Mouse (Mus musculus): ENCODE measurements around the gene Tmbim6. TPM values are rescaled to one million over a fixed set of nuclear protein-coding genes. Genes with fewer than 3 reads are reported as not detected.
"Not testable (repeated sequence)": the region's sequence is repeated elsewhere in the genome, so short reads cannot be mapped to it uniquely, and the experiment has no call there.

The Tmbim6 gene
- polyA plus RNA-seq, 1 experiment from 2014 or later, result 267 TPM

- Histone ChIP-seq H3K27ac (peak overlapping the region; percentile 48; the same call in 1 of the 2 replicates), H3K27me3 (ENCODE audit: poor library complexity, severe bottlenecking) (peaks cover 17% of the 10 kb centered on the region), H3K9me3 (no peaks in the 10 kb centered on the region), H3K36me3 (replicated peaks) (no peaks in the 10 kb centered on the region), H3K4me3 (peak overlapping the region; percentile 80), H3K4me1 (peaks cover 37% of the 10 kb centered on the region)
- 68% methylated on average over 4 of the region's 4 CpGs for WGBS
- no peak for DNase-seq (ENCODE audit: extremely low spot score, low spot score)
Measured at GRCm38 (mm10) chr15:99368583-99369266, 24.0 kb upstream of the Tmbim6 start.

GRCm38 (mm10) chr15:99369391-99370171 is 23.1 kb upstream of the Tmbim6 start:
- H3K4me3 ChIP-seq, result peak overlapping the region; percentile 80
- DNase-seq (ENCODE audit: extremely low spot score, low spot score), result no peak
- WGBS, result 3% methylated on average over 37 of the region's 39 CpGs

GRCm38 (mm10) chr15:99370259-99370691 is 22.4 kb upstream of the Tmbim6 start, which contains the start of gene Fmnl3:
TSS of gene Fmnl3 (minus strand) at chr15:99370482.
- 1% methylated on average over 48 of the region's 48 CpGs for WGBS
- H3K36me3 ChIP-seq (replicated peaks), result no peaks in the 10 kb centered on the region
- H3K27ac ChIP-seq, result peak within 1 kb of the TSS; percentile 96
- peak; percentile 99 for DNase-seq (ENCODE audit: extremely low spot score, low spot score)
- H3K27me3 ChIP-seq (ENCODE audit: poor library complexity, severe bottlenecking), result peaks cover 17% of the 10 kb centered on the region
- H3K9me3 ChIP-seq, result no peaks in the 10 kb centered on the region
- peak within 1 kb of the TSS; percentile 80 for H3K4me3 ChIP-seq
- H3K4me1 ChIP-seq, result peaks cover 22% of the 10 kb centered on the region

More at GRCm38 (mm10) chr15:99369391-99370171, 23.1 kb upstream of the Tmbim6 start:
- Histone ChIP-seq H3K4me1 (peaks cover 29% of the 10 kb centered on the region), H3K27ac (peak overlapping the region; percentile 96), H3K9me3 (no peaks in the 10 kb centered on the region), H3K36me3 (replicated peaks) (no peaks in the 10 kb centered on the region), H3K27me3 (ENCODE audit: poor library complexity, severe bottlenecking) (peaks cover 17% of the 10 kb centered on the region)

- DNase-seq (ENCODE audit: extremely low spot score, low spot score), result no peak
- H3K9me3 ChIP-seq, result no peaks in the 10 kb centered on the region
- H3K36me3 ChIP-seq (replicated peaks), result no peaks in the 10 kb centered on the region
- no peak overlapping the region for H3K4me3 ChIP-seq
- peaks cover 17% of the 10 kb centered on the region for H3K27me3 ChIP-seq (ENCODE audit: poor library complexity, severe bottlenecking)
- H3K4me1 ChIP-seq, result peaks cover 22% of the 10 kb centered on the region
- no peak overlapping the region for H3K27ac ChIP-seq
- WGBS, result 91% methylated on average over 7 of the region's 7 CpGs
Measured at GRCm38 (mm10) chr15:99371526-99372340, 20.9 kb upstream of the Tmbim6 start.

GRCm38 (mm10) chr15:99372761-99373160 is 19.9 kb upstream of the Tmbim6 start:
- Histone ChIP-seq H3K27me3 (ENCODE audit: poor library complexity, severe bottlenecking) (peaks cover 17% of the 10 kb centered on the region), H3K36me3 (replicated peaks) (no peaks in the 10 kb centered on the region), H3K9me3 (no peaks in the 10 kb centered on the region), H3K4me1 (peaks cover 22% of the 10 kb centered on the region), H3K4me3 (no peak overlapping the region), H3K27ac (no peak overlapping the region)
- DNase-seq (ENCODE audit: extremely low spot score, low spot score), result no peak
- 85% methylated on average over 9 of the region's 9 CpGs for WGBS

- H3K27ac ChIP-seq, result no peak overlapping the region
- H3K9me3 ChIP-seq, result peaks cover 4% of the 10 kb centered on the region; the same call in 1 of the 2 replicates
- DNase-seq (ENCODE audit: extremely low spot score, low spot score), result no peak
- H3K4me3 ChIP-seq, result no peak overlapping the region
- peaks cover 11% of the 10 kb centered on the region for H3K27me3 ChIP-seq (ENCODE audit: poor library complexity, severe bottlenecking)
- 93% methylated on average over 5 of the region's 5 CpGs for WGBS
- peaks cover 1% of the 10 kb centered on the region; the same call in 1 of the 2 replicates for H3K4me1 ChIP-seq
- H3K36me3 ChIP-seq (replicated peaks), result no peaks in the 10 kb centered on the region
Measured at GRCm38 (mm10) chr15:99375036-99375435, 17.6 kb upstream of the Tmbim6 start.

GRCm38 (mm10) chr15:99375581-99375980 is 17.1 kb upstream of the Tmbim6 start:
- Histone ChIP-seq H3K36me3 (replicated peaks) (no peaks in the 10 kb centered on the region), H3K27ac (no peak overlapping the region), H3K27me3 (ENCODE audit: poor library complexity, severe bottlenecking) (peaks cover 11% of the 10 kb centered on the region), H3K4me1 (no peaks in the 10 kb centered on the region), H3K9me3 (peaks cover 4% of the 10 kb centered on the region; the same call in 1 of the 2 replicates), H3K4me3 (no peak overlapping the region)
- WGBS, result 90% methylated on average over 3 of the region's 3 CpGs
- DNase-seq (ENCODE audit: extremely low spot score, low spot score), result no peak

- peaks cover 8% of the 10 kb centered on the region for H3K27me3 ChIP-seq (ENCODE audit: poor library complexity, severe bottlenecking)
- WGBS, result 93% methylated on average over 5 of the region's 5 CpGs
- peaks cover 9% of the 10 kb centered on the region; the same call in 1 of the 2 replicates for H3K9me3 ChIP-seq
- no peaks in the 10 kb centered on the region for H3K36me3 ChIP-seq (replicated peaks)
- H3K27ac ChIP-seq, result no peak overlapping the region
- H3K4me3 ChIP-seq, result no peak overlapping the region
- no peaks in the 10 kb centered on the region for H3K4me1 ChIP-seq
- DNase-seq (ENCODE audit: extremely low spot score, low spot score), result no peak
Measured at GRCm38 (mm10) chr15:99376240-99376639, 16.4 kb upstream of the Tmbim6 start.

GRCm38 (mm10) chr15:99382893-99383292 is 9.8 kb upstream of the Tmbim6 start:
- Histone ChIP-seq H3K27ac (no peak overlapping the region), H3K4me1 (peaks cover 8% of the 10 kb centered on the region; the same call in 1 of the 2 replicates), H3K9me3 (peaks cover 9% of the 10 kb centered on the region; the same call in 1 of the 2 replicates), H3K4me3 (no peak overlapping the region), H3K36me3 (replicated peaks) (no peaks in the 10 kb centered on the region), H3K27me3 (ENCODE audit: poor library complexity, severe bottlenecking) (no peaks in the 10 kb centered on the region)
- DNase-seq (ENCODE audit: extremely low spot score, low spot score), result no peak

- DNase-seq (ENCODE audit: extremely low spot score, low spot score), result no peak
- no peaks in the 10 kb centered on the region for H3K27me3 ChIP-seq (ENCODE audit: poor library complexity, severe bottlenecking)
- no peaks in the 10 kb centered on the region for H3K36me3 ChIP-seq (replicated peaks)
- H3K9me3 ChIP-seq, result 0 out of 2 replicates have a peak, but pooled peaks cover 5% of the 10 kb centered on the region
- H3K27ac ChIP-seq, result no peak overlapping the region
- H3K4me3 ChIP-seq, result no peak overlapping the region
- 75% methylated on average over 6 of the region's 6 CpGs for WGBS
- H3K4me1 ChIP-seq, result peaks cover 8% of the 10 kb centered on the region; the same call in 1 of the 2 replicates
Measured at GRCm38 (mm10) chr15:99384071-99384470, 8.6 kb upstream of the Tmbim6 start.

GRCm38 (mm10) chr15:99386110-99386509 is 6.6 kb upstream of the Tmbim6 start:
- not testable (repeated sequence) for H3K9me3 ChIP-seq; DNase-seq (ENCODE audit: extremely low spot score, low spot score); H3K27me3 ChIP-seq (ENCODE audit: poor library complexity, severe bottlenecking); H3K4me1 ChIP-seq; H3K4me3 ChIP-seq; H3K36me3 ChIP-seq (replicated peaks); H3K27ac ChIP-seq
- 73% methylated on average over 3 of the region's 3 CpGs for WGBS

- 74% methylated on average over 3 of the region's 3 CpGs for WGBS
- Histone ChIP-seq H3K4me3 (no peak overlapping the region), H3K27ac (no peak overlapping the region), H3K9me3 (no peaks in the 10 kb centered on the region), H3K36me3 (replicated peaks) (no peaks in the 10 kb centered on the region), H3K27me3 (ENCODE audit: poor library complexity, severe bottlenecking) (no peaks in the 10 kb centered on the region), H3K4me1 (peaks cover 11% of the 10 kb centered on the region)
- no peak for DNase-seq (ENCODE audit: extremely low spot score, low spot score)
Measured at GRCm38 (mm10) chr15:99386796-99387195, 5.9 kb upstream of the Tmbim6 start.

Data from forebrain, embryonic 10.5 days (tissue).